Mouse (Mus musculus) midbrain, embryonic 15.5 days (tissue): ENCODE measurements at regions not wholly inside any gene's neighbourhood (a gene's known extent, or its start where the extent isn't known, plus 50 kb on each side); places are given as distances from the start of the nearest gene placed in this dataset.

ENCODE experiments used
- ATAC-seq: fragments of 200-750 bp; cut with Nextera tagmentation; replicated peaks from 2 replicates; pipeline ENCODE4 v1.8.0; 2017; ENCODE audit warnings: moderate TSS enrichment
- H3K27ac ChIP-seq: fragments of 300-500 bp; sonication (generic); 2 replicates; pipeline ENCODE4 v1.5.1; 2015; ENCODE audit warnings: mild to moderate bottlenecking, inconsistent platforms
- H3K27me3 ChIP-seq: fragments of 300-500 bp; sonication (generic); replicated peaks from 2 replicates; pipeline ENCODE4 v1.6.1; 2015; ENCODE audit warnings: inconsistent platforms
- H3K36me3 ChIP-seq: fragments of 300-500 bp; sonication (generic); replicated peaks from 2 replicates; pipeline ENCODE4 v1.6.1; 2015; ENCODE audit warnings: inconsistent platforms
- H3K4me1 ChIP-seq: fragments of 300-500 bp; sonication (generic); 2 replicates; pipeline ENCODE4 v1.6.1; 2015; ENCODE audit warnings: inconsistent platforms
- H3K4me2 ChIP-seq: fragments of 300-500 bp; sonication (generic); 2 replicates; pipeline ENCODE4 v1.6.1; 2015; ENCODE audit warnings: inconsistent platforms, mild to moderate bottlenecking, moderate library complexity
- H3K4me3 ChIP-seq: fragments of 300-500 bp; sonication (generic); 2 replicates; pipeline ENCODE4 v1.5.1; 2015; ENCODE audit warnings: mild to moderate bottlenecking, inconsistent platforms
- H3K9ac ChIP-seq: fragments of 300-500 bp; sonication (generic); 2 replicates; pipeline ENCODE4 v1.6.1; 2015; ENCODE audit warnings: mild to moderate bottlenecking, inconsistent platforms
- H3K9me3 ChIP-seq: fragments of 300-500 bp; sonication (generic); 2 replicates; pipeline ENCODE4 v1.6.1; 2016; ENCODE audit warnings: inconsistent platforms
- WGBS: fragments of 180-500 bp; shearing (Covaris S2); methylation state at CpG from one replicate; pipeline ENCODE4 v1.1.7; 2015; ENCODE audit warnings: mixed read lengths; 5-methylcytosine and 5-hydroxymethylcytosine counted together

- no peaks in the 10 kb centered on the region for H3K36me3 ChIP-seq
- H3K27me3 ChIP-seq, result no peaks in the 10 kb centered on the region
- no peak overlapping the region for H3K4me3 ChIP-seq
- H3K27ac ChIP-seq, result no peak overlapping the region
- no peaks in the 10 kb centered on the region for H3K9me3 ChIP-seq
- H3K4me1 ChIP-seq, result no peaks in the 10 kb centered on the region
- H3K9ac ChIP-seq, result no peak overlapping the region
- H3K4me2 ChIP-seq, result no peak overlapping the region
- 93% methylated on average over 8 of the region's 8 CpGs for WGBS
- ATAC-seq, result no peak
These were observed 286.2 kb downstream of the Pax1 start for GRCm38 (mm10) chr2:147647972-147648371.

- H3K9ac ChIP-seq, result no peak overlapping the region
- no peak overlapping the region for H3K4me2 ChIP-seq
- no peak overlapping the region for H3K27ac ChIP-seq
- H3K36me3 ChIP-seq, result no peaks in the 10 kb centered on the region
- no peak overlapping the region for H3K4me3 ChIP-seq
- H3K9me3 ChIP-seq, result no peaks in the 10 kb centered on the region
- 90% methylated on average over 4 of the region's 4 CpGs for WGBS
- ATAC-seq, result no peak
- no peaks in the 10 kb centered on the region for H3K27me3 ChIP-seq
- no peaks in the 10 kb centered on the region for H3K4me1 ChIP-seq
These were observed 285.8 kb downstream of the Pax1 start for GRCm38 (mm10) chr2:147647506-147647905.

- H3K4me1 ChIP-seq, result no peaks in the 10 kb centered on the region; the same call in 1 of the 2 replicates
- H3K4me3 ChIP-seq, result no peak overlapping the region
- ATAC-seq, result no peak
- no peaks in the 10 kb centered on the region for H3K9me3 ChIP-seq
- H3K27ac ChIP-seq, result no peak overlapping the region
- H3K9ac ChIP-seq, result no peak overlapping the region
- H3K36me3 ChIP-seq, result no peaks in the 10 kb centered on the region
- no peaks in the 10 kb centered on the region for H3K27me3 ChIP-seq
- WGBS, result 78% methylated on average over 1 of the region's 1 CpGs
- no peak overlapping the region for H3K4me2 ChIP-seq
These were observed 276.2 kb downstream of the Pax1 start for GRCm38 (mm10) chr2:147637882-147638281.

GRCm38 (mm10) chr2:147632737-147633136, 271.0 kb downstream of the Pax1 start:
- Histone ChIP-seq H3K27ac (no peak overlapping the region), H3K36me3 (no peaks in the 10 kb centered on the region), H3K4me3 (no peak overlapping the region), H3K4me2 (no peak overlapping the region), H3K27me3 (no peaks in the 10 kb centered on the region), H3K9ac (no peak overlapping the region), H3K4me1 (no peaks in the 10 kb centered on the region; the same call in 1 of the 2 replicates), H3K9me3 (no peaks in the 10 kb centered on the region)
- 26% methylated on average over 6 of the region's 6 CpGs for WGBS
- ATAC-seq, result no peak

- Histone ChIP-seq H3K4me3 (no peak overlapping the region), H3K4me2 (no peak overlapping the region), H3K36me3 (no peaks in the 10 kb centered on the region), H3K9ac (no peak overlapping the region), H3K27ac (no peak overlapping the region), H3K27me3 (no peaks in the 10 kb centered on the region), H3K4me1 (no peaks in the 10 kb centered on the region; the same call in 1 of the 2 replicates), H3K9me3 (no peaks in the 10 kb centered on the region)
- WGBS, result 89% methylated on average over 3 of the region's 3 CpGs
- no peak for ATAC-seq
These were observed 268.0 kb downstream of the Pax1 start for GRCm38 (mm10) chr2:147629716-147630115.

- H3K36me3 ChIP-seq, result no peaks in the 10 kb centered on the region
- WGBS, result 84% methylated on average over 5 of the region's 5 CpGs
- H3K4me1 ChIP-seq, result no peaks in the 10 kb centered on the region
- no peak overlapping the region for H3K9ac ChIP-seq
- H3K4me2 ChIP-seq, result no peak overlapping the region
- H3K4me3 ChIP-seq, result no peak overlapping the region
- H3K27ac ChIP-seq, result no peak overlapping the region
- no peaks in the 10 kb centered on the region for H3K27me3 ChIP-seq
- H3K9me3 ChIP-seq, result no peaks in the 10 kb centered on the region
- ATAC-seq, result no peak
These were observed 265.4 kb downstream of the Pax1 start for GRCm38 (mm10) chr2:147627096-147627495.

GRCm38 (mm10) chr2:147623116-147623515, 261.4 kb downstream of the Pax1 start:
- Histone ChIP-seq H3K27me3 (no peaks in the 10 kb centered on the region), H3K9me3 (no peaks in the 10 kb centered on the region), H3K4me1 (no peaks in the 10 kb centered on the region), H3K36me3 (no peaks in the 10 kb centered on the region), H3K9ac (no peak overlapping the region), H3K27ac (no peak overlapping the region), H3K4me3 (no peak overlapping the region), H3K4me2 (no peak overlapping the region)
- 91% methylated on average over 4 of the region's 4 CpGs for WGBS
- no peak for ATAC-seq

- WGBS, result 67% methylated on average over 10 of the region's 10 CpGs
- Histone ChIP-seq H3K9ac (no peak overlapping the region), H3K4me3 (no peak overlapping the region), H3K4me1 (no peaks in the 10 kb centered on the region), H3K4me2 (no peak overlapping the region), H3K36me3 (no peaks in the 10 kb centered on the region), H3K27me3 (no peaks in the 10 kb centered on the region), H3K27ac (no peak overlapping the region), H3K9me3 (no peaks in the 10 kb centered on the region)
- ATAC-seq, result no peak; the same call in 1 of the 2 replicates
These were observed 256.1 kb downstream of the Pax1 start for GRCm38 (mm10) chr2:147617849-147618248.

- Histone ChIP-seq H3K27ac (no peak overlapping the region), H3K4me3 (no peak overlapping the region), H3K9ac (no peak overlapping the region), H3K27me3 (no peaks in the 10 kb centered on the region), H3K9me3 (no peaks in the 10 kb centered on the region), H3K4me2 (no peak overlapping the region), H3K4me1 (no peaks in the 10 kb centered on the region), H3K36me3 (no peaks in the 10 kb centered on the region)
- ATAC-seq, result no peak
These were observed 248.6 kb downstream of the Pax1 start for GRCm38 (mm10) chr2:147610343-147610742.

GRCm38 (mm10) chr2:147601639-147602038, 239.9 kb downstream of the Pax1 start:
- Histone ChIP-seq H3K36me3 (no peaks in the 10 kb centered on the region), H3K4me1 (no peaks in the 10 kb centered on the region), H3K9ac (no peak overlapping the region), H3K27ac (no peak overlapping the region), H3K9me3 (no peaks in the 10 kb centered on the region), H3K4me2 (no peak overlapping the region), H3K27me3 (no peaks in the 10 kb centered on the region), H3K4me3 (no peak overlapping the region)
- 94% methylated on average over 2 of the region's 2 CpGs for WGBS
- no peak for ATAC-seq

- no peaks in the 10 kb centered on the region for H3K4me1 ChIP-seq
- no peaks in the 10 kb centered on the region for H3K27me3 ChIP-seq
- H3K27ac ChIP-seq, result no peak overlapping the region
- no peaks in the 10 kb centered on the region for H3K9me3 ChIP-seq
- WGBS, result 83% methylated on average over 1 of the region's 1 CpGs
- ATAC-seq, result no peak
- H3K36me3 ChIP-seq, result no peaks in the 10 kb centered on the region
- H3K4me2 ChIP-seq, result no peak overlapping the region
- H3K9ac ChIP-seq, result no peak overlapping the region
- H3K4me3 ChIP-seq, result no peak overlapping the region
These were observed 210.7 kb downstream of the Pax1 start for GRCm38 (mm10) chr2:147572413-147572812.

- no peak for ATAC-seq
- 84% methylated on average over 7 of the region's 7 CpGs for WGBS
These were observed 199.5 kb downstream of the Pax1 start for GRCm38 (mm10) chr2:147561220-147561619.

GRCm38 (mm10) chr2:147560426-147561155, 198.9 kb downstream of the Pax1 start:
- no peak overlapping the region for H3K4me3 ChIP-seq
- H3K9ac ChIP-seq, result no peak overlapping the region
- no peaks in the 10 kb centered on the region for H3K9me3 ChIP-seq
- WGBS, result 89% methylated on average over 20 of the region's 20 CpGs
- H3K4me1 ChIP-seq, result no peaks in the 10 kb centered on the region
- no peak for ATAC-seq
- H3K27ac ChIP-seq, result no peak overlapping the region
- H3K27me3 ChIP-seq, result no peaks in the 10 kb centered on the region
- H3K4me2 ChIP-seq, result no peak overlapping the region
- H3K36me3 ChIP-seq, result no peaks in the 10 kb centered on the region

More at GRCm38 (mm10) chr2:147561220-147561619, 199.5 kb downstream of the Pax1 start:
- Histone ChIP-seq H3K36me3 (no peaks in the 10 kb centered on the region), H3K9me3 (no peaks in the 10 kb centered on the region), H3K27me3 (no peaks in the 10 kb centered on the region), H3K27ac (no peak overlapping the region), H3K4me2 (no peak overlapping the region), H3K4me3 (no peak overlapping the region), H3K4me1 (no peaks in the 10 kb centered on the region), H3K9ac (no peak overlapping the region)
